Mouse (Mus musculus): ENCODE results near the gene Cep63. TPM values are rescaled to one million over a fixed set of nuclear protein-coding genes. Genes with fewer than 3 reads are reported as not detected.
A peak's percentile ranks its signal among the peaks of the same experiment; 100 is the strongest.

Gene Cep63
- total RNA-seq, 2 experiments from 2014 or later, result 26.8 to 28.7 TPM

- intact Hi-C loops (cut with DNase I), result no loop called here
- no peak for DNase-seq (ENCODE audit: extremely low spot score in 1 of 2, low spot score in 2 of 2)
Measured at GRCm38 (mm10) chr9:102595662-102596436, 30.5 kb downstream of the Cep63 start.

- intact Hi-C loops (cut with DNase I), result no loop called here
- DNase-seq (ENCODE audit: extremely low spot score in 1 of 2, low spot score in 2 of 2), result no peak
Measured at GRCm38 (mm10) chr9:102594667-102595393, 31.5 kb downstream of the Cep63 start.

- intact Hi-C loops (cut with DNase I), result no loop called here
Measured at GRCm38 (mm10) chr9:102587347-102587746, 39.0 kb downstream of the Cep63 start.

GRCm38 (mm10) chr9:102581921-102582469 is 44.3 kb downstream of the Cep63 start:
- DNase-seq (ENCODE audit: extremely low spot score in 1 of 2, low spot score in 2 of 2), result no peak
- intact Hi-C loops (cut with DNase I), result no loop called here

More at GRCm38 (mm10) chr9:102587347-102587746, 39.0 kb downstream of the Cep63 start:
- no peak for DNase-seq (ENCODE audit: extremely low spot score in 1 of 2, low spot score in 2 of 2)

GRCm38 (mm10) chr9:102577480-102577879 is 48.9 kb downstream of the Cep63 start:
- no peak for DNase-seq (ENCODE audit: extremely low spot score in 1 of 2, low spot score in 2 of 2)
- intact Hi-C loops (cut with DNase I), result no loop called here

GRCm38 (mm10) chr9:102572888-102573287 is 53.4 kb downstream of the Cep63 start:
- DNase-seq (ENCODE audit: extremely low spot score in 1 of 2, low spot score in 2 of 2), result no peak
- intact Hi-C loops (cut with DNase I), result no loop called here

- intact Hi-C loops (cut with DNase I), result no loop called here
- DNase-seq (ENCODE audit: extremely low spot score in 1 of 2, low spot score in 2 of 2), result no peak
Measured at GRCm38 (mm10) chr9:102558463-102558862, 67.9 kb downstream of the Cep63 start.

GRCm38 (mm10) chr9:102553781-102554180 is 72.6 kb downstream of the Cep63 start:
- intact Hi-C loops (cut with DNase I), result no loop called here
- DNase-seq (ENCODE audit: extremely low spot score in 1 of 2, low spot score in 2 of 2), result no peak

- DNase-seq (ENCODE audit: extremely low spot score in 1 of 2, low spot score in 2 of 2), result peak in 1 of 2 experiments; percentile 47
- intact Hi-C loops (cut with DNase I), result no loop called here
Measured at GRCm38 (mm10) chr9:102551771-102552170, 74.6 kb downstream of the Cep63 start.

GRCm38 (mm10) chr9:102549211-102549610 is 77.1 kb downstream of the Cep63 start:
- DNase-seq (ENCODE audit: extremely low spot score in 1 of 2, low spot score in 2 of 2), result no peak
- intact Hi-C loops (cut with DNase I), result loop anchor here (10.0 kb wide), 3 partner anchors 544 to 1234 kb away; no protein-coding TSS in a partner anchor

- intact Hi-C loops (cut with DNase I), result loop anchor here (10.0 kb wide), 3 partner anchors 542 to 1232 kb away; no protein-coding TSS in a partner anchor
- DNase-seq (ENCODE audit: extremely low spot score in 1 of 2, low spot score in 2 of 2), result peak in 1 of 2 experiments; percentile 16
Measured at GRCm38 (mm10) chr9:102547028-102547354, 79.3 kb downstream of the Cep63 start.

- peak in 1 of 2 experiments; percentile 5 for DNase-seq (ENCODE audit: extremely low spot score in 1 of 2, low spot score in 2 of 2)
- intact Hi-C loops (cut with DNase I), result loop anchor here (10.0 kb wide), 3 partner anchors 542 to 1232 kb away; no protein-coding TSS in a partner anchor
Measured at GRCm38 (mm10) chr9:102546256-102547027, 79.9 kb downstream of the Cep63 start.

- intact Hi-C loops (cut with DNase I), result loop anchor here (2.0 to 10.0 kb wide), 4 partner anchors 143 to 1231 kb away; no protein-coding TSS in a partner anchor
- DNase-seq (ENCODE audit: extremely low spot score in 1 of 2, low spot score in 2 of 2), result peak in 1 of 2 experiments; percentile 36
Measured at GRCm38 (mm10) chr9:102545406-102546255, 80.7 kb downstream of the Cep63 start.

GRCm38 (mm10) chr9:102544773-102545366 is 81.5 kb downstream of the Cep63 start:
- intact Hi-C loops (cut with DNase I), result loop anchor here (2.0 to 10.0 kb wide), 4 partner anchors 142 to 1230 kb away; no protein-coding TSS in a partner anchor
- DNase-seq (ENCODE audit: extremely low spot score in 1 of 2, low spot score in 2 of 2), result peak; percentile 82 to 84

- intact Hi-C loops (cut with DNase I), result loop anchor here (2.0 to 10.0 kb wide), 4 partner anchors 141 to 1229 kb away; no protein-coding TSS in a partner anchor
- DNase-seq (ENCODE audit: extremely low spot score in 1 of 2, low spot score in 2 of 2), result peak in 1 of 2 experiments; percentile 53
Measured at GRCm38 (mm10) chr9:102544116-102544772, 82.1 kb downstream of the Cep63 start.

GRCm38 (mm10) chr9:102543761-102544115 is 82.6 kb downstream of the Cep63 start:
- DNase-seq (ENCODE audit: extremely low spot score in 1 of 2, low spot score in 2 of 2), result peak in 1 of 2 experiments; percentile 23

GRCm38 (mm10) chr9:102542540-102542939 is 83.8 kb downstream of the Cep63 start:
- DNase-seq (ENCODE audit: extremely low spot score in 1 of 2, low spot score in 2 of 2), result no peak
- intact Hi-C loops (cut with DNase I), result loop anchor here (10.0 kb wide), 3 partner anchors 538 to 1228 kb away; no protein-coding TSS in a partner anchor

More at GRCm38 (mm10) chr9:102543761-102544115, 82.6 kb downstream of the Cep63 start:
- intact Hi-C loops (cut with DNase I), result loop anchor here (2.0 to 10.0 kb wide), 4 partner anchors 141 to 1229 kb away; no protein-coding TSS in a partner anchor

Data from left cerebral cortex, postnatal 10 days (tissue).